Mouse (Mus musculus) limb, embryonic 14.5 days (tissue): ENCODE results near the gene Bbs12. TPM values are rescaled to one million over a fixed set of nuclear protein-coding genes. Genes with fewer than 3 reads are reported as not detected.
A peak's percentile ranks its signal among the peaks of the same experiment; 100 is the strongest.

Source experiments
- ATAC-seq: fragments of 200-750 bp; cut with Nextera tagmentation; 2 replicates; pipeline ENCODE4 v1.8.0; 2017; ENCODE audit warnings: low read depth, moderate number of reproducible peaks, moderate TSS enrichment; ENCODE audit not compliant: low FRiP score
- DNase-seq: peaks from one replicate; pipeline ENCODE4 v3.0.0-alpha.2; 2015; ENCODE audit warnings: low spot score
- H3K27ac ChIP-seq: fragments of 300-500 bp; sonication (generic); replicated peaks from 2 replicates; pipeline ENCODE4 v1.5.1; 2014; ENCODE audit warnings: low read depth, mild to moderate bottlenecking, low read length, moderate library complexity, mixed read lengths
- H3K27me3 ChIP-seq: fragments of 300-500 bp; sonication (generic); 2 replicates; pipeline ENCODE4 v1.6.1; 2014; ENCODE audit warnings: low read length, mixed read lengths; ENCODE audit not compliant: control insufficient read depth, insufficient read depth
- H3K36me3 ChIP-seq: fragments of 300-500 bp; sonication (generic); 2 replicates; pipeline ENCODE4 v1.6.1; 2014; ENCODE audit warnings: mild to moderate bottlenecking, low read length, moderate library complexity, mixed read lengths; ENCODE audit not compliant: control insufficient read depth, insufficient read depth
- H3K4me1 ChIP-seq: fragments of 300-500 bp; sonication (generic); 2 replicates; pipeline ENCODE4 v1.6.1; 2014; ENCODE audit warnings: antibody characterized with exemption, low read length, mixed read lengths; ENCODE audit not compliant: control insufficient read depth, insufficient read depth
- H3K4me2 ChIP-seq: fragments of 300-500 bp; sonication (generic); replicated peaks from 2 replicates; pipeline ENCODE4 v1.6.1; 2014; ENCODE audit warnings: low read depth, mild to moderate bottlenecking, low read length, moderate library complexity; ENCODE audit not compliant: severe bottlenecking
- H3K4me3 ChIP-seq: fragments of 300-500 bp; sonication (generic); replicated peaks from 2 replicates; pipeline ENCODE4 v1.5.1; 2014; ENCODE audit warnings: low read length
- H3K9ac ChIP-seq: fragments of 300-500 bp; sonication (generic); 2 replicates; pipeline ENCODE4 v1.6.1; 2014; ENCODE audit warnings: mild to moderate bottlenecking, low read depth, low read length, moderate library complexity; ENCODE audit not compliant: severe bottlenecking
- H3K9me3 ChIP-seq: fragments of 300-500 bp; sonication (generic); 2 replicates; pipeline ENCODE4 v1.6.1; 2016; ENCODE audit warnings: low read length; ENCODE audit not compliant: control insufficient read depth
- POLR2A ChIP-seq: fragments of 200-500 bp; IDR thresholded peaks from 2 replicates; pipeline ENCODE4 v1.8.0; 2012; ENCODE audit warnings: inconsistent platforms, mild to moderate bottlenecking, moderate library complexity, borderline replicate concordance; ENCODE audit not compliant: insufficient read depth, insufficient read length; ENCODE audit errors: extremely low read depth
- WGBS: fragments of 180-500 bp; shearing (Covaris S2); extraction: QIAGEN DNeasy Blood & Tissue Kit; methylation state at CpG from one replicate; pipeline ENCODE4 v1.1.7; 2014; 5-methylcytosine and 5-hydroxymethylcytosine counted together
- polyA plus RNA-seq, 2 experiments: library from polyadenylated mRNA; depleted of rRNA in 1 of 2; stranded (reverse) in 1 of 2; unstranded in 1 of 2; fragments of >200 nt; fragmentation: Nextera tagmentation in 1 of 2; extraction: Ambion mirVana in 1 of 2; gene quantifications; 2 replicates each; pipeline versions ENCODE4 v1.2.1 to v1.2.3; 2012 to 2014

Gene Bbs12
- 7.5 and 7.8 TPM in 2 replicates for polyA plus RNA-seq (2012; rRNA removed)
- polyA plus RNA-seq (2014; fragmentation: Nextera tagmentation; extraction: Ambion mirVana), result 7.4 and 10.6 TPM in 2 replicates

DNA sequence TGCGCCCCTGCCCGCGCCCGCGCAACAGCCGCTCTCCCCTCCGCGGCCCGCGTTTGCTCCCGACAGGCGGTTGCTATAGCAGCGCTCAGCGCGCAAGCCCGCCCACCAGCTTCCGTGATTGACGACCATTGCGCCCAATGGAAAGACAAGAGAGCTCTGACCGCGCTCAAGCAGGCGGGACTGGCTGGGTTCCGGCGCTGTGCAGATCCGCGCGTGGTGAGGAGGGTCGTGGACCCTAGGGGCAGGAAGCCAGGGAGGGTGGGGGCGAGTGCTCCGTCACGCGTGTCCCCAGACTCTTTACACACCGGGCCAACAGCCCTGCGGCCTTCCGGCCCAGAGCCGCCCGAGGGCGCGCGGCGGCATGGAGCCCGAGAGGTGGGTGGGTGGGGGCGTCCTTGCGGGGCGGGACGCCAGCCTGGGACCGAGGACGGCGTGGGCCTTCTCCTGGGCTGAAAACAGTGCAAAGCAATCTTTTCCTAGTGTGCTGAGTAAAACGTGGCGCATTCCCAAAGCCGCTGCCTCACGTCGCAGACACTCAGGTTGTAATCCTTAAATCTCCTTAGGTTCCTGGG lies at the start of gene Bbs12, which contains the start of gene Cetn4:
Bbs12 (plus strand) TSS at position 185 of the 572 bp plus-strand sequence.
Cetn4 (minus strand) TSS at position 339 of the 572 bp plus-strand sequence.
- TF ChIP-seq POLR2A, result peak; percentile 48; the same call in 1 of the 2 replicates
- H3K4me2 ChIP-seq, result peak within 1 kb of the TSS; percentile 73
- no peaks in the 10 kb centered on the region for H3K36me3 ChIP-seq
- peak within 1 kb of the TSS; percentile 82 for H3K9ac ChIP-seq
- ATAC-seq (peak; percentile 99), DNase-seq (peak; percentile 94)
- H3K4me3 ChIP-seq, result peak within 1 kb of the TSS; percentile 80
- H3K4me1 ChIP-seq, result 0 out of 2 replicates have a peak, but pooled peaks cover 6% of the 10 kb centered on the region
- peak within 1 kb of the TSS; percentile 73 for H3K27ac ChIP-seq
- WGBS, result 1% methylated on average over 45 of the region's 54 CpGs
- no peaks in the 10 kb centered on the region for H3K9me3 ChIP-seq
- no peaks in the 10 kb centered on the region for H3K27me3 ChIP-seq

DNA sequence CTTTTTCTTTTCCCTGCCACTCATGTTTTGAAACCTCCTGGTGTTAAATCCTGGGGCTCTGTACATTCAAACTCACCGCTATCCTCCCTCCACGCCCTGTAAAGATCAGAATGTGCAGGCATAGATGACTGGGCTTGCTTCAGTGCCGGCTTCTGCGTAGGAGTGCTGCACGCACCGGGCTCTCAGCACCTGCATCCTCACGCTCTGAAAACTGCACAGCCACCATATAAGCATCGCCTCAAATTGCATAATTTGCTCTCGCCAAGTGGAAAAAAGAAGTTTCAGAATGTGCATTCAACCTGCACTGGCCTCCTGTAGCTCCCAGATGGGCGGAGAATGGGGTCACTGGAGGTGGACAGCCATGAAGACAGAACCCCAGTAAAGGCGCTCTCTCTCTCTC lies 44.0 kb upstream of the Bbs12 start:
- Histone ChIP-seq H3K4me2 (no peak overlapping the region), H3K27ac (no peak overlapping the region), H3K9me3 (no peaks in the 10 kb centered on the region), H3K9ac (no peak overlapping the region), H3K27me3 (no peaks in the 10 kb centered on the region), H3K36me3 (no peaks in the 10 kb centered on the region), H3K4me1 (no peaks in the 10 kb centered on the region), H3K4me3 (no peak overlapping the region)
- WGBS, result 82% methylated on average over 11 of the region's 11 CpGs
- no peak for TF ChIP-seq POLR2A
- ATAC-seq (no peak), DNase-seq (no peak)

DNA sequence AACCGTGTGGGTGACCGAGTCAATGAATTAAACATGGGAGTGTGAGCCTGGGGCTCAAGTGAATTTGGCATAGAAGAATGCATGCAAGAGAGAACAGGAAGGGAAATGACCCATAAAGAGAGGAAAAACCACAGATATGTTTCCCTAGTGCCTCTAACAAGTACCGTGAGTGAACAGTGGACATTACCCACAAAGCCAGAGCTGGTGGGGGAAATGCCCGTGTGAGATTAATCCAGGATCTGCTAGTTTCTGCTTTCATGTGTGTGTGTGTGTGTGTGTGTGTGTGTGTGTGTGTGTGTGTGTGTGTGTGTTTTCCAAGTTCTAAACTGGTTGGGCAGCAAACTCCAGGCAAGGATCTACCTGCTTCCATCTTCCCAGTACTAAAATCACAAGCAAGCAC lies 42.4 kb upstream of the Bbs12 start:
- Histone ChIP-seq H3K9ac (no peak overlapping the region), H3K4me2 (no peak overlapping the region), H3K9me3 (no peaks in the 10 kb centered on the region), H3K4me3 (no peak overlapping the region), H3K36me3 (no peaks in the 10 kb centered on the region), H3K27me3 (no peaks in the 10 kb centered on the region), H3K27ac (no peak overlapping the region), H3K4me1 (no peaks in the 10 kb centered on the region)
- WGBS, result 80% methylated on average over 4 of the region's 4 CpGs
- ATAC-seq, result no peak
- no peak for DNase-seq
- no peak for TF ChIP-seq POLR2A

DNA sequence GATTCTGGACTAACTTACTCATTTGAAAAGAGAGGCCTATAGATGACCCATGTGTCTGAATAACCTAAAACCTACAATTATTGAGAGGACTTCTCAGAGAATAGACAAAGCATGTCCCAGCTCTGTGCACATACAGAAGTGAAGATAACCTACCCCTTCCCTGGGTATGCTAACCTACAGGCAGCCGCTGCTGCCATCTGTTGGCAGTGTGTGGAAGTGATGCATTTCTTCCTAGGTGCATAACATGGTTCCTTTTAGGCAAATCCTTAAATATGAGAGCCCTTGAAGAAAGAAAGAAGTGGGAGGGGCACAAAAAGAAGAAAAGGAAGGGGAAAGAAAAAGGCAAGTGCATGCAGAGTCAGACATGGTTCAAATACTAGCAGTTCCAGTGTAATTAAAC lies 41.1 kb upstream of the Bbs12 start:
- Histone ChIP-seq H3K9me3 (no peaks in the 10 kb centered on the region), H3K36me3 (no peaks in the 10 kb centered on the region), H3K9ac (no peak overlapping the region), H3K4me3 (no peak overlapping the region), H3K4me1 (no peaks in the 10 kb centered on the region), H3K4me2 (no peak overlapping the region), H3K27ac (no peak overlapping the region), H3K27me3 (no peaks in the 10 kb centered on the region)
- DNase-seq (peak; percentile 36), ATAC-seq (no peak)
- no peak for TF ChIP-seq POLR2A
- 5% methylated on average over 1 of the region's 1 CpGs for WGBS

DNA sequence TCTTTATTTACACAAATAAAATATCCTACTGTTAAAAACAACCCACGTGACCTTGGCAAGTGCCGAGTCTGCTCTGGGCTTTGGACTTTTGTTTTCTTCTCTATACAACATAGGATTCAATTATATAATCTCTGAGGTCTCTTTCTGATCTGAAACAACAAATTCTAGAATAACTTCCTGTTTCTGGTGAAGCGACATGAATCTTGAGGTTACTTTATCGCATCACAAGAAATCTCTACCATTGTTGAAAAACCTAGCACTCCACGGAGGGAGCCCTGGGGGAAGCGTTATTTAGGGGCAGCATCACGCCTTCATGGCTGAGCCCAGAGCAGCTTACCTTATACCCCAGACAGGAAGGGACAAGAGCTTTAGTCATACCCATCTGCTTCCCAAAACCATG lies 39.3 kb upstream of the Bbs12 start:
- Histone ChIP-seq H3K27me3 (no peaks in the 10 kb centered on the region), H3K9me3 (no peaks in the 10 kb centered on the region), H3K4me1 (no peaks in the 10 kb centered on the region), H3K27ac (no peak overlapping the region), H3K9ac (no peak overlapping the region), H3K36me3 (no peaks in the 10 kb centered on the region), H3K4me2 (no peak overlapping the region), H3K4me3 (no peak overlapping the region)
- TF ChIP-seq POLR2A, result no peak
- 82% methylated on average over 7 of the region's 7 CpGs for WGBS
- no peak for DNase-seq
- ATAC-seq, result no peak
